Mouse (Mus musculus) left cerebral cortex, adult 11 months (tissue): ENCODE results near the gene M1ap.

Experiments used
- DNase-seq: peaks from one replicate; pipeline ENCODE4 v3.0.0; 2022; ENCODE audit warnings: low spot score

The M1ap gene

GRCm38 (mm10) chr6:83037188-83037587, 90.5 kb downstream of the M1ap start:
- DNase-seq, result no peak

GRCm38 (mm10) chr6:83038496-83039012, 91.9 kb downstream of the M1ap start:
- DNase-seq, result peak; percentile 77

GRCm38 (mm10) chr6:83040601-83041000, 93.9 kb downstream of the M1ap start:
- no peak for DNase-seq

- no peak for DNase-seq
Observed at GRCm38 (mm10) chr6:83043561-83043960, 96.9 kb downstream of the M1ap start.

GRCm38 (mm10) chr6:83043993-83044392, 97.3 kb downstream of the M1ap start:
- no peak for DNase-seq

- DNase-seq, result no peak
Observed at GRCm38 (mm10) chr6:83044742-83045141, 98.0 kb downstream of the M1ap start.

GRCm38 (mm10) chr6:83049367-83049766, 102.7 kb downstream of the M1ap start:
- DNase-seq, result no peak

GRCm38 (mm10) chr6:83053136-83053960, 106.6 kb downstream of the M1ap start:
- no peak for DNase-seq

GRCm38 (mm10) chr6:83054074-83054851, 107.6 kb downstream of the M1ap start, which contains the start of gene Aup1:
Gene Aup1 (plus strand): TSS chr6:83054521.
- DNase-seq, result peak; percentile 97

- no peak for DNase-seq
Observed at GRCm38 (mm10) chr6:83054871-83055431, 108.2 kb downstream of the M1ap start, which contains the start of gene Htra2. Gene Htra2 (minus strand): TSS chr6:83055273.

GRCm38 (mm10) chr6:83057790-83058189, 111.1 kb downstream of the M1ap start, which contains the start of gene Dqx1:
Gene Dqx1 (plus strand): TSS chr6:83057844.
- no peak for DNase-seq

- DNase-seq, result no peak
Observed at GRCm38 (mm10) chr6:83058725-83059124, 112.0 kb downstream of the M1ap start.

- DNase-seq, result no peak
Observed at GRCm38 (mm10) chr6:83065995-83066394, 119.3 kb downstream of the M1ap start.

GRCm38 (mm10) chr6:83066441-83066840, 119.7 kb downstream of the M1ap start:
- DNase-seq, result no peak

GRCm38 (mm10) chr6:83068221-83068620, 121.5 kb downstream of the M1ap start:
- no peak for DNase-seq

GRCm38 (mm10) chr6:83068706-83069487, 122.2 kb downstream of the M1ap start:
- DNase-seq, result no peak

- DNase-seq, result no peak
Observed at GRCm38 (mm10) chr6:83069488-83070246, 123.0 kb downstream of the M1ap start.

GRCm38 (mm10) chr6:83070247-83070310, 123.4 kb downstream of the M1ap start, which contains the start of gene Tlx2:
Gene Tlx2 (minus strand): TSS chr6:83070293.
- no peak for DNase-seq

- no peak for DNase-seq
Observed at GRCm38 (mm10) chr6:83070311-83071219, 123.9 kb downstream of the M1ap start.

- DNase-seq, result no peak
Observed at GRCm38 (mm10) chr6:83071220-83071619, 124.5 kb downstream of the M1ap start.
